Mouse (Mus musculus) CD8-positive naive resting alpha-beta T cell, adult 2 months (primary cell): Measurements from ENCODE around the gene Clasp1.

ENCODE experiments used
- DNase-seq, 2 experiments: peaks; one replicate each; pipeline ENCODE4 v3.0.0; 2022; ENCODE audit warnings: low read depth in 2 of 2, low spot score in 2 of 2

Clasp1 gene

GRCm38 (mm10) chr1:118645701-118646100 lies 256.8 kb downstream of the Clasp1 start:
- DNase-seq: no peak

DNA sequence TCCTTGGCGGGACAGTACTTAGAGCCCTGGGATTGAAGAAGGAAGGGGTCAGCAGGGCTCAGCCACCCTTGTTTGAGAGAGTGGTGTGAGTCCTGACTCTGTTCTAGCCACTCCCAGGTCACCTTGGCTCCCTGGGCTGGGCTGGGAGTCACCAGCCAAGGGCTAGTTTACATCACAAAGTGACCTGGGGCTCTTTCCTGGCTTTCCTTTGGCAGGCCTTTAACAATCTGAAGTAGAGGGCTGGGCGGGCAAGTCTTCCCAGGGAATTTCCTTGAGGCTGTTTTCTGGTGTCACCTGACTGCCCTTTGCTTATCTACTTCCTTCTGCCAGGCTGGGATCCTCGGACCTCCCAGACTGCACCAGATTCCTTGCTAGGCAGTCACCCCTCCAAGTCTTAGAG lies 259.2 kb downstream of the Clasp1 start:
- DNase-seq: no peak

DNA sequence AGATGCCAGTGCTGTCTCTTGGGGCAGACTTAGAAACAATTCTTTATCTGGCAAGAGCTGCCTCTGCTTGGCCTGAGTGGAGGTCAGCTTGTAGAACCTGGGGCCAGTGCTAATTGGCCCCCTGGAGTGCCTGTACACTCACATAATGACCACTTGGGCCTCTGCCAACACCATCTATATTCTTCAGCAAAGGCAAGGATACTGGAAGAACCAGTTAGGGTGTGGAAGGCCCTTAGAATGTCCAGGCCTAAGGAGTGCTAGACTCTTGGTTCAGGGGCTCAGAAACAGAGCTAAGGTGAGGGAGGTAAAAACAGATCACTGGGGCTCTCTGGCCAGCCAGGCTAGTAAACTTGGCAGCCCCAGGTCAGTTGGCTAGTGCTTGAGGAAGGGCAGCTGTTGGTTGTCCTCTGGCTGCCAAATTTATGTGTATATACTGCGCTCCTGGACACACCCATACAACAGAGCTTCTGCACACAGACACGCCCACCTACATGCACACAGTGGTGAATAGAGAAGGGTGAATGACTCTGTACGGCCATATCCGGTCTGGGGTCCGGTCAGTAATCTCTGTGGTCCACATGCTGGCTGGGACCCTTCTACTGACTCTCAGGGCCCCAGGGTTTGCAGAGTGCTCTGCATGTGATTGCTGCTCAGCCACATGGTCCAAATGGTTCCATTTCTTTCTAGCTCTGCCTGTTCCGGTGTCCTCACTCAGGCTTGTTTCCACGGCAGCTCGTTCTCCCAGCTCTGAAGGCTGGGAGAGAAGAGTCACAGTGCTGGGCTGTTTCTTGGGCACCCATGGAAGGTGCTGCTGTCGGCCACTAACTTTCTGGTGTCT lies 261.3 kb downstream of the Clasp1 start:
- DNase-seq: no peak

DNA sequence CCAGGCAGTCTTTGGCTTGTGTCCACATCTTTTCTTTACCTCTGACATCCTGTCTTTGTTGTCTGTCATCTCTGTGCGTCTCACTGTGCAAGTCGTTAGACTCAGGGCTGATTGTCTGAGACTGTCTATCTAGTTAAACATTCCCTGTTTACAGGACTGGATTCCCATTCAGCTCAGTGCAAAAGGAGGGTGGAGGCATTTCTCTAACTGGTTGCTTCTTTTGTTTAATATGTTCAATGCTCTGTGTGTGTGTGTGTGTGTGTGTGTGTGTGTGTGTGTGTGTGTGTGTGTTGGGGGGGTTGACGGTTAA lies 261.9 kb downstream of the Clasp1 start:
- DNase-seq: no peak

GRCm38 (mm10) chr1:118658716-118659115 lies 269.9 kb downstream of the Clasp1 start:
- DNase-seq: no peak

DNA sequence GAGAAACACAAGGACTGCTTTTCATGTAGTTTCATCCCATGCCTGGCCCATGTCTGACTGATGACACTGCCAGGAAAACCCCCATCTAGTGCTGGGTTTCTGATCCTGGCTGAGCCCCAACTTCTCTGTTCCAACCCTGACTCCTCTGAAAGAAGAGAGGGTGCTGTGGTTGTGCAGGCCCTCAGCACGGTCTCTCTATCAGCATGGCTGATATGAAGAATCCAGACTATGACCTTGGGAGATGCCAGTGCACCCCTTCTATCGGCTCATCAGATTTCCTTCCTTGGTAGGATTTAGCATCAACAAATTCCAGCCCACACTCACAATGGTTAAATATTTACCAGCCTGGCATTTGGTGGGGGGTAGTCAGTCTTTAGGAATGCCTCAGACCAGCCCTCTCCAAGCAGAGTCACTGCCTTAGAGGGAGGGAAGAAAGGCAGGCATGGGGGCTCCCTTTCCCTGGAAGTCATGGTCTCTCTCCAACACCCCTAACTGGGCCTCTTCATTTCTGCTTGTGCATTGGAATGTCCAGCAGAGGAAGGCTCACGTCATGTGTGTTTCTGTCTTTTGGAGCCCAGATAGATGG lies 272.1 kb downstream of the Clasp1 start:
- DNase-seq: no peak
